Mouse (Mus musculus): ENCODE results near the gene Siae.

The Siae gene

DNA sequence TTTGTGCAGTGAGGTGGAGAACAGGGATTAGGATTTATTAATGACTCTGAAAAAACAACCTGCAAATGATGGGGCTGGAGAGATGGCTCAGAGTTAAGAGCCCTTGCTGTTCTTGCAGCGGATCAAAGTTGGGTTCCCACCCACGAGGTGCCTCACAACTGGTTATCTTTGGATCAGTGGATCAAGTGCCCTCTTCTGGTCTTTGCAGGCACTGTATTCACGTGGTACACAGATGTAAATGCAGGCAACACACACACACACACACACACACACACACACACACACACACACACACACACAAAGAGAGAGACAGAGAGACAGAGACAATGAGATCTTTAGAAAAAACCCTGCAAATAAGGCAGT lies 132.4 kb downstream of the Siae start:
- DNase-seq = peak in 1 of 2 experiments; percentile 4

GRCm38 (mm10) chr9:37689970-37690686 lies 134.6 kb downstream of the Siae start:
- peak; percentile 51 to 66 for DNase-seq

All from cerebellum, postnatal 10 days (tissue).